Mouse (Mus musculus) testis, adult 2 months (tissue): Measurements from ENCODE around the gene Erv3.

ENCODE experiments used
- CTCF ChIP-seq: fragments of 200-500 bp; IDR thresholded peaks from 2 replicates; pipeline ENCODE4 v1.5.1; 2012; ENCODE audit warnings: low read depth, mild to moderate bottlenecking, inconsistent platforms, low read length, moderate library complexity; ENCODE audit not compliant: control insufficient read depth, insufficient read depth, insufficient replicate concordance
- POLR2A ChIP-seq: fragments of 200-500 bp; IDR thresholded peaks from 2 replicates; pipeline ENCODE4 v1.6.1; 2012; ENCODE audit warnings: low read depth, mild to moderate bottlenecking, inconsistent platforms, low read length, moderate library complexity; ENCODE audit not compliant: control insufficient read depth

GRCm38 (mm10) chr2:131827026-131827687 lies 32.4 kb downstream of the Erv3 start:
- TF ChIP-seq CTCF, result no peak
- TF ChIP-seq POLR2A, result no peak
